Mouse (Mus musculus) C2C12 (cell line): ENCODE results near the gene Smim15. TPM values are rescaled to one million over a fixed set of nuclear protein-coding genes. Genes with fewer than 3 reads are reported as not detected.

Experiments used
- H3K27me3 ChIP-seq: one replicate; pipeline ENCODE4 v1.6.1; 2011; ENCODE audit not compliant: control insufficient read depth, insufficient read depth, insufficient read length
- H3K36me3 ChIP-seq: one replicate; pipeline ENCODE4 v1.6.1; 2011; ENCODE audit not compliant: control insufficient read depth, insufficient read depth
- H3K4me3 ChIP-seq: one replicate; pipeline ENCODE4 v1.5.1; 2011; ENCODE audit warnings: mild to moderate bottlenecking, control low read depth; ENCODE audit not compliant: poor library complexity, insufficient read depth, severe bottlenecking
- H3K79me2 ChIP-seq: one replicate; pipeline ENCODE4 v1.6.1; 2011; ENCODE audit not compliant: control insufficient read depth, insufficient read depth
- H3K79me3 ChIP-seq: one replicate; pipeline ENCODE4 v1.6.1; 2011; ENCODE audit warnings: low read depth, control low read depth
- H3ac ChIP-seq: one replicate; pipeline ENCODE3; 2011; ENCODE audit warnings: low read depth; ENCODE audit not compliant: control insufficient read depth, insufficient read length
- CEBPB ChIP-seq: IDR thresholded peaks from one replicate; pipeline ENCODE4 v1.6.1; 2011; ENCODE audit warnings: low read depth, mild to moderate bottlenecking, control low read depth, moderate library complexity
- CTCF ChIP-seq: IDR thresholded peaks from one replicate; pipeline ENCODE4 v1.5.1; 2011; ENCODE audit not compliant: control insufficient read depth, insufficient read depth, insufficient read length
- FOSL1 ChIP-seq: IDR thresholded peaks from one replicate; pipeline ENCODE4 v1.8.0; 2011; ENCODE audit warnings: mild to moderate bottlenecking, low read length; ENCODE audit not compliant: poor library complexity, insufficient read depth, severe bottlenecking
- MAX ChIP-seq: IDR thresholded peaks from one replicate; pipeline ENCODE4 v1.6.1; 2011; ENCODE audit warnings: mild to moderate bottlenecking, control low read depth
- MYOD1 ChIP-seq: IDR thresholded peaks from one replicate; pipeline ENCODE4 v1.6.1; 2011; ENCODE audit warnings: low read depth; ENCODE audit not compliant: control insufficient read depth, insufficient read length
- MYOG ChIP-seq: IDR thresholded peaks from one replicate; pipeline ENCODE4 v1.6.1; 2011; ENCODE audit not compliant: control insufficient read depth, insufficient read length; ENCODE audit errors: extremely low read depth
- USF1 ChIP-seq: IDR thresholded peaks from one replicate; pipeline ENCODE4 v1.6.1; 2011; ENCODE audit warnings: low read depth, mild to moderate bottlenecking, control low read depth, moderate library complexity
- polyA plus RNA-seq: library from polyadenylated mRNA; unstranded; fragments of >200 nt; fragmentation: generic; extraction: Trizol; gene quantifications from one replicate; pipeline ENCODE4 v1.2.1, GENCODE M21; 2012; ENCODE audit warnings: missing spikeins

The Smim15 gene
- polyA plus RNA-seq, 1 experiment = 17.6 TPM

- TF ChIP-seq MYOG (no peak), CEBPB (no peak), FOSL1 (no peak), MYOD1 (no peak), USF1 (no peak), MAX (no peak), CTCF (no peak)
- no peaks in the 10 kb centered on the region for H3K79me2 ChIP-seq
- H3ac ChIP-seq = no peak overlapping the region
- H3K27me3 ChIP-seq = no peaks in the 10 kb centered on the region
- H3K79me3 ChIP-seq = no peaks in the 10 kb centered on the region
- peaks cover 4% of the 10 kb centered on the region for H3K36me3 ChIP-seq
- H3K4me3 ChIP-seq = no peak overlapping the region
These were observed 33.2 kb downstream of the Smim15 start for GRCm38 (mm10) chr13:108077476-108077875.

DNA sequence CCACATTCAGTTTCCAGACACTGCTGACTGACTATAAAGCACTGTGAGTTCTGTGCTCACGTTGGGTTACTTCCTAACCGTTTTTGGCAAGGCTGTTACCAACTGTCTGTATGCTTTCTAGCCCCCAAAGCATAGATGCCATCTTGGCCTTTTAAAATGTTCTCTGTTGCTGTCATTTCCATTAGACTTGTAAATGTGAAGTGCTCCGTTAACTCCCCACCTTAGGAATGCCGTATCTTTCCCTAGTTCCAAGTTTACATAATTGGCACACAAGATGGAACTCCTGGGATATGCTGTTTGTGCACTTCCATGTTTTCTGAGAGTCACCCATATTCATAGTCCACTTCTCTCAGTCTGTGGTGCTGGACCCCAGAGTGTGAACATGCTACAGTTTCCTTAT is 33.7 kb downstream of the Smim15 start:
- Histone ChIP-seq H3K79me2 (no peaks in the 10 kb centered on the region), H3K36me3 (peaks cover 4% of the 10 kb centered on the region), H3K27me3 (no peaks in the 10 kb centered on the region), H3K4me3 (no peak overlapping the region), H3ac (no peak overlapping the region), H3K79me3 (no peaks in the 10 kb centered on the region)
- TF ChIP-seq CTCF (no peak), USF1 (no peak), FOSL1 (no peak), CEBPB (no peak), MYOG (no peak)

GRCm38 (mm10) chr13:108084086-108084485 is 39.8 kb downstream of the Smim15 start:
- no peak overlapping the region for H3K4me3 ChIP-seq
- no peaks in the 10 kb centered on the region for H3K27me3 ChIP-seq
- no peaks in the 10 kb centered on the region for H3K79me2 ChIP-seq
- no peaks in the 10 kb centered on the region for H3K79me3 ChIP-seq
- no peak overlapping the region for H3ac ChIP-seq
- TF ChIP-seq USF1 (no peak), CTCF (no peak), CEBPB (no peak), MAX (no peak), MYOD1 (no peak), FOSL1 (no peak), MYOG (no peak)
- peaks cover 4% of the 10 kb centered on the region for H3K36me3 ChIP-seq

GRCm38 (mm10) chr13:108086036-108086435 is 41.8 kb downstream of the Smim15 start:
- Histone ChIP-seq H3K79me2 (no peaks in the 10 kb centered on the region), H3ac (no peak overlapping the region), H3K27me3 (no peaks in the 10 kb centered on the region), H3K36me3 (no peaks in the 10 kb centered on the region), H3K79me3 (no peaks in the 10 kb centered on the region), H3K4me3 (no peak overlapping the region)
- TF ChIP-seq FOSL1 (no peak), MAX (no peak), MYOD1 (no peak), CEBPB (no peak), MYOG (no peak)

GRCm38 (mm10) chr13:108086724-108087123 is 42.5 kb downstream of the Smim15 start:
- no peak overlapping the region for H3K4me3 ChIP-seq
- no peaks in the 10 kb centered on the region for H3K27me3 ChIP-seq
- TF ChIP-seq CTCF = no peak
- TF ChIP-seq MYOD1 = no peak
- TF ChIP-seq MAX = no peak
- H3K79me2 ChIP-seq = no peaks in the 10 kb centered on the region
- H3ac ChIP-seq = no peak overlapping the region
- no peaks in the 10 kb centered on the region for H3K36me3 ChIP-seq
- H3K79me3 ChIP-seq = no peaks in the 10 kb centered on the region

DNA sequence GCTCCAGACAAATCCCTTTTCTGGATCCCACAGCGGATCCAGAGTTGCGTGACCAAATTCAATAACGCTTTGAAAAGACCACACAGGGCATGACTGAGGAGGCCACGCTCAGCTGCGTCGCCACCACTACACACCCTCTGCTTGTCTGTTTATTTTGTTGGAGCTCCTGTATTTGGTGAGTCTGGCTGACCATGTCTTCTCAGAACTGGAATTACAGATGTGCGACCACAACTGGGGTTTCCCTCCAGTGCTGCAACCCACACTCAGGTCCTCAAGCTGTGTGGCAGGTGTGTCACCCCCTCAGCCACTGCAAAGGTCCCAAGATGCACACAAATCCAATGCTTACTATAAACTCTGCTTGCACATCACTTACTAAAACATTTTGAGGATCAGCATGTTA is 48.0 kb downstream of the Smim15 start:
- Histone ChIP-seq H3ac (no peak overlapping the region), H3K36me3 (no peaks in the 10 kb centered on the region), H3K79me3 (no peaks in the 10 kb centered on the region), H3K27me3 (no peaks in the 10 kb centered on the region), H3K79me2 (no peaks in the 10 kb centered on the region), H3K4me3 (no peak overlapping the region)
- TF ChIP-seq MAX (no peak), MYOD1 (no peak), CTCF (no peak), FOSL1 (no peak), MYOG (no peak), CEBPB (no peak), USF1 (no peak)
